Mouse (Mus musculus) lung, embryonic 16.5 days (tissue): Measurements from ENCODE around the gene Myg1. TPM values are rescaled to one million over a fixed set of nuclear protein-coding genes. Genes with fewer than 3 reads are reported as not detected.
A peak's percentile ranks its signal among the peaks of the same experiment; 100 is the strongest.

Experiments used
- ATAC-seq: fragments of 200-750 bp; cut with Nextera tagmentation; 2 replicates; pipeline ENCODE4 v1.8.0; 2017; ENCODE audit warnings: low read depth, mild to moderate bottlenecking, moderate library complexity
- H3K27ac ChIP-seq: fragments of 300-500 bp; sonication (generic); 2 replicates; pipeline ENCODE4 v1.5.1; 2014; ENCODE audit warnings: mild to moderate bottlenecking, control low read depth, low read length
- H3K27me3 ChIP-seq: fragments of 300-500 bp; sonication (generic); 2 replicates; pipeline ENCODE4 v1.6.1; 2014; ENCODE audit warnings: low read depth, low read length, mixed read lengths; ENCODE audit not compliant: control insufficient read depth, insufficient read depth
- H3K36me3 ChIP-seq: fragments of 300-500 bp; sonication (generic); 2 replicates; pipeline ENCODE4 v1.6.1; 2014; ENCODE audit warnings: low read length; ENCODE audit not compliant: control insufficient read depth, insufficient read depth
- H3K4me1 ChIP-seq: fragments of 300-500 bp; sonication (generic); replicated peaks from 2 replicates; pipeline ENCODE4 v1.6.1; 2014; ENCODE audit warnings: low read length, mixed read lengths; ENCODE audit not compliant: control insufficient read depth, insufficient read depth
- H3K4me2 ChIP-seq: fragments of 300-500 bp; sonication (generic); 2 replicates; pipeline ENCODE4 v1.6.1; 2014; ENCODE audit warnings: low read depth, low read length, control low read depth
- H3K4me3 ChIP-seq: fragments of 300-500 bp; sonication (generic); 2 replicates; pipeline ENCODE4 v1.5.1; 2014; ENCODE audit warnings: mild to moderate bottlenecking, low read length, control low read depth
- H3K9ac ChIP-seq: fragments of 300-500 bp; sonication (generic); 2 replicates; pipeline ENCODE4 v1.6.1; 2014; ENCODE audit warnings: low read length, control low read depth
- H3K9me3 ChIP-seq: fragments of 300-500 bp; sonication (generic); 2 replicates; pipeline ENCODE4 v1.6.1; 2016; ENCODE audit warnings: low read length; ENCODE audit not compliant: control insufficient read depth
- WGBS: fragments of 180-500 bp; shearing (Covaris S2); extraction: QIAGEN DNeasy Blood & Tissue Kit; methylation state at CpG from one replicate; pipeline ENCODE4 v1.1.7; 2014; 5-methylcytosine and 5-hydroxymethylcytosine counted together
- polyA plus RNA-seq: library from polyadenylated mRNA; unstranded; fragments of >200 nt; fragmentation: Nextera tagmentation; extraction: Ambion mirVana; gene quantifications from 2 replicates; pipeline ENCODE4 v1.2.1, GENCODE M21; 2015

The Myg1 gene
- 98.3 and 101 TPM in 2 replicates for polyA plus RNA-seq

DNA sequence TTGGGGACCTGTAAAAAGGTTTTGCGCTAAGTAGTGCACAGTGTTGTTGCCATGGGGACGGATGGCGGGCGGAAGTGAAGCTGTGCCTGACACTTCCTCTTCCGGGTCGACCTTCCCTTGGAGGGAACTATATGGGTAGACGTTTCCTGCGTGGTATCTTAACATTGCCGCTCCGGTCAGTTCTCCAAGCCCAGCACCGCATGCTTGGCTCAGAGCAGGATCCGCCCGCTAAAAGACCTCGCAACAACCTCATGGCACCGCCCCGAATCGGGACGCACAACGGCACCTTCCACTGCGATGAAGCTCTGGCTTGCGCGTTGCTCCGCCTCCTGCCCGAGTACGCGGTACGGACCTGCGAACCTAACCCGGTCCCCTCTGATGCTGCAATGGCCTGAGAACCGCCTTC is at the start of gene Myg1:
Gene Myg1 (plus strand): TSS at position 100 of the 406 bp plus-strand sequence.
- Histone ChIP-seq H3K9me3 (no peaks in the 10 kb centered on the region), H3K4me1 (peaks cover 21% of the 10 kb centered on the region), H3K4me3 (peak within 1 kb of the TSS; percentile 76), H3K4me2 (peak within 1 kb of the TSS; percentile 70), H3K27me3 (no peaks in the 10 kb centered on the region), H3K27ac (peak within 1 kb of the TSS; percentile 81), H3K36me3 (peaks cover 31% of the 10 kb centered on the region), H3K9ac (peak within 1 kb of the TSS; percentile 76)
- peak; percentile 94 for ATAC-seq
- WGBS: under 1% methylated on average over 30 of the region's 30 CpGs

DNA sequence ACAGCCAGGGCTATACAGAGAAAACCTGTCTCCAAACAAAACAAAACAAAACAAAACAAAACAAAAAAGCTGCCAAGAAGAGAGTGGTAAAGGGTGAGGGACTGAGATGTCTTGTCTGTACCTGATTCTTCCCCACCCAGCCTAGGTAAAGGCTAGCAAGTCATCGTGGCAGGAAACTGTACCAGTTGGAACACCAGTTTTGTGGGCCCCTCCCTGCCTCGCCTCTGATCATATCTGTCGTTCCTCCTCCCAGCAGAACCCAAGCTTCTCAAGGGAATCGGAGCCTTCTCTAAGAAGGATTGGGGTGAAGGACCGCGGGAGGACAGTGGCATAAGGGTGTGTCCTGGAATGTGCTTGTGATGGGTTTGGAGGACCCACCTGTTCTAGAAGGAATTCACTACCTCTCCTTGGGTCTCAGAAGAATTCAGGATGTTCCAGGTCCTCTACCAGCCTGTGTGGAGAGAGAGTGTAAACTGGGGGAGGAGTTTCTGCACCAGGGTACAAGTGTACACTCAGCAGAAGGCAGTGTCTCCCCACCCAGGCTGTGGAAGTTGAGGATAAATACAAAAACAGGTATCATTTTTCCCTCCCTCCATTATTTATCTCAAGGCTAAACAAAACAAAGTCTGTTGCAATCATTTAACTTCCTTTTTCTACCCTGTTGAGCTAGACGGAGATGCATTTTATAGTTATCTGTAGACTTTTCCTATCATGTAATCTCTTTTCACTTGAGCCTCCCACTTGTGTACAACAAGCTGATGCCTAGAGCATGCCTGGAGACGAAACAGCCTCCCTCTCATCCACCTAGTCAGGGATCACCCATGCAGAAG is 48.8 kb upstream of the Myg1 start:
- peaks cover 15% of the 10 kb centered on the region for H3K4me1 ChIP-seq
- WGBS: 73% methylated on average over 8 of the region's 8 CpGs
- H3K27ac ChIP-seq: no peak overlapping the region
- peaks cover 5% of the 10 kb centered on the region for H3K36me3 ChIP-seq
- no peaks in the 10 kb centered on the region for H3K9me3 ChIP-seq
- H3K9ac ChIP-seq: no peak overlapping the region
- H3K4me3 ChIP-seq: no peak overlapping the region
- no peak overlapping the region for H3K4me2 ChIP-seq
- ATAC-seq: no peak
- no peaks in the 10 kb centered on the region for H3K27me3 ChIP-seq

DNA sequence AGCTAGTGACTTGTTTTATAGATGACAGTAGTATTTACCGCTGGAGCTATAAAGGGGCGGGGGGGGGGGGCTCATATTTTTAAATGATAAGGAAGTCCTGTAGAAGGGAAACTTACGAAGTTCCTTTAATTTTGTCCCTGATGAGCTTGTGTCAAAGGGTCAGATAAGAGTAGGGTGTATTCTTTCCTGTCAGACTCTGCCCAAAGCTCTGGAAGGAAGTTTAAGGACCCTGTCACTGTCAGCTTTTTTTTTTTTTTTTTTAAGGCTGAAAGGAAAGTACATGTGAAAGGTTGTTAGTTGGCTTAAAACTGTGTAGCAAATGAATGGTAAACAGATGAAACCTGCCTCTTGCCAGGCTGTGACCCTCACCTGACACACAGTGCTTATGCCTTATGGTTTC is 47.9 kb upstream of the Myg1 start:
- no peak overlapping the region for H3K4me3 ChIP-seq
- H3K27me3 ChIP-seq: no peaks in the 10 kb centered on the region
- no peak for ATAC-seq
- no peak overlapping the region for H3K4me2 ChIP-seq
- H3K36me3 ChIP-seq: peaks cover 5% of the 10 kb centered on the region
- no peak overlapping the region for H3K9ac ChIP-seq
- H3K4me1 ChIP-seq: peaks cover 15% of the 10 kb centered on the region
- WGBS: 67% methylated on average over 3 of the region's 3 CpGs
- no peak overlapping the region for H3K27ac ChIP-seq
- H3K9me3 ChIP-seq: no peaks in the 10 kb centered on the region

DNA sequence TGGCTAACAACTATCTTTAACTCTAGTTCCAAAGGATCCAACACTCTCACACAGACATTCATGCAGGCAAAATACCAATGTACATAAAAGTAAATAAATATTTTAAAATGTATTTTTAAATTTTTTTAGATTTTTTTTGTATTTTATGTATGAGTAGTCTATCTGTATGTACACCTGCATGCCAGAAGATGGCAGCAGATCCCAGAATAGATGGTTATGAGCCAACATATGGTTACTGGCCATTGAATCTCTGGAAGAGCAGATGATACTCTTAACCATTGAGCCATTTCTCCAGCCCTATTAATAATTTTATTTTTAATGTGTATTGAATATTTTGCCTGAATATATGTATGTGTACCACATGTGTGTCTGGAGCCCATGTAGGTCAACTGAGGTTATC is 44.1 kb upstream of the Myg1 start:
- ATAC-seq: peak; percentile 44; the same call in 1 of the 2 replicates
- no peak overlapping the region for H3K9ac ChIP-seq

DNA sequence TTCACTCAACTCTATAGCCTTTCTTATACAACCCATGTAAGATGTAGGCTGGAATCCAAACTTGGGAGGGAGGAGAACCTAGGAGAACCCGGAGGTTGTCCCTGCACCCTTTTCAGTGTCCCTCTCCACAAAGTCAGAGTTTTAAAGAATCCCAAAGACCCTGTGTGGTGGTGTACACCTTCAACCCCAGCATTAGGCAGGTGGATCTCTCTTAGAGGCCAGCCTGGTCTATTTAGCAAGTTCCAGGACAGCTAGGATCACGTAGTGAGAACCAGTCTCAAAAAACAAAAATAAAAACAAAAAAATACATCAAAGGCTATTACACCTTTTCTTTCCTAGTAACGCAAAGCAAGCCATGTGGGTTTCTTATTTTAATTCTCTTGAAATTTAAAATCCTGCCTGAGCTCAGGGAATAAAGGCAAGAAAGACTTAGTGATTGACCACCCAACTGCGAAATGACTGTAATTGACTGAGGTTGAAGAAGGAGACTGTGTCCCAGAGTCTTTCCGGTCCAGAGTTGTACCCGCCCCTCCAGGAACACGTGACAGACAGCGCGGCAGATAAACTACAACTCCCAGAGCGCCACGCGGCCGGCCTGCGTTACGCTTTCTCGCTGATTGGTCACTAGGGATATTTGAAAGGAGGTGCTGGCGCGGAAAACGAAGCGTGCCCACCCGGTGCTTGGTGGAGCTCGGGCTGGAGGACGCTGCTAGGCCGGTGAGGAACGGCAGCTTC is 35.7 kb upstream of the Myg1 start, which contains the start of gene Espl1:
Gene Espl1 (plus strand): TSS at position 634 of the 735 bp plus-strand sequence.
- H3K4me2 ChIP-seq: peak within 1 kb of the TSS; percentile 89
- ATAC-seq: peak; percentile 100
- H3K9ac ChIP-seq: peak within 1 kb of the TSS; percentile 78
- H3K4me1 ChIP-seq: peaks cover 5% of the 10 kb centered on the region; the same call in 1 of the 2 replicates
- H3K27me3 ChIP-seq: no peaks in the 10 kb centered on the region
- peak within 1 kb of the TSS; percentile 36; the same call in 1 of the 2 replicates for H3K27ac ChIP-seq
- H3K9me3 ChIP-seq: no peaks in the 10 kb centered on the region
- H3K36me3 ChIP-seq: peaks cover 15% of the 10 kb centered on the region
- peak within 1 kb of the TSS; percentile 79 for H3K4me3 ChIP-seq
- WGBS: 6% methylated on average over 25 of the region's 25 CpGs

More for the DNA sequence above, 44.1 kb upstream of the Myg1 start:
- Histone ChIP-seq H3K27me3 (no peaks in the 10 kb centered on the region), H3K36me3 (no peaks in the 10 kb centered on the region), H3K27ac (no peak overlapping the region), H3K4me2 (no peak overlapping the region), H3K4me3 (no peak overlapping the region), H3K9me3 (no peaks in the 10 kb centered on the region), H3K4me1 (0 out of 2 replicates have a peak, but pooled peaks cover 2% of the 10 kb centered on the region)

DNA sequence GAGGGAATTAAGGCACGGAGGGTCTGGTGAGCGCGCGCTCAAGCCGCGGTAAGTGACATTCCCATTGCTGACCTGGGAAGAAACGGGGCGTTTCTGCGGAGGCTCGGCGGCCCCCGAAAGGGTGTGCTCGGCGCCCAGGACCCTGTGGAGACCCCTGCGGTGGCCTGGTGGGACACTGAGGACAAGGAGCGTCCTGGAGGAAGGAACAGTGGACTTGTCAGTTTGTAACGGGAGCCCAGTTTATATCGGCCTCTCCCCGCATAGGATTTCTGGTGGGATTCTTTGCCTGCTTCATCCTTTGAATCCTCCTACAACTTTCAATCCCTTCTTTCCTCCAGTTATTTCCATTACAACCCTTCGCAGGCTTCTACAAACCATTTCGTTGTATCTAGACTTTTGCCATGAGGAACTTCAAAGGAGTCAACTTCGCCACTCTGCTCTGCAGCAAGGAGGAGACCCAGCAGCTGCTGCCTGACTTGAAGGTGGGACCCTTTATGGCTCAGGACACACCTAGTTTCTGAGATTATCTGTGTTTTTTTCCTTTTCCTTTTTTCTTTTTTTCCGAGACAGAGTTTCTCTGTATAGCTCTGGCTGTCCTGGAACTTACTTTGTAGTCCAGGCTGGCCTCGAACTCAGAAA is 35.0 kb upstream of the Myg1 start:
- Histone ChIP-seq H3K9me3 (no peaks in the 10 kb centered on the region), H3K4me2 (peak overlapping the region; percentile 89), H3K27ac (peak overlapping the region; percentile 36; the same call in 1 of the 2 replicates), H3K4me1 (peaks cover 5% of the 10 kb centered on the region; the same call in 1 of the 2 replicates), H3K4me3 (peak overlapping the region; percentile 79), H3K36me3 (peaks cover 20% of the 10 kb centered on the region), H3K27me3 (no peaks in the 10 kb centered on the region), H3K9ac (peak overlapping the region; percentile 78)
- peak; percentile 50 for ATAC-seq
- 3% methylated on average over 24 of the region's 24 CpGs for WGBS

DNA sequence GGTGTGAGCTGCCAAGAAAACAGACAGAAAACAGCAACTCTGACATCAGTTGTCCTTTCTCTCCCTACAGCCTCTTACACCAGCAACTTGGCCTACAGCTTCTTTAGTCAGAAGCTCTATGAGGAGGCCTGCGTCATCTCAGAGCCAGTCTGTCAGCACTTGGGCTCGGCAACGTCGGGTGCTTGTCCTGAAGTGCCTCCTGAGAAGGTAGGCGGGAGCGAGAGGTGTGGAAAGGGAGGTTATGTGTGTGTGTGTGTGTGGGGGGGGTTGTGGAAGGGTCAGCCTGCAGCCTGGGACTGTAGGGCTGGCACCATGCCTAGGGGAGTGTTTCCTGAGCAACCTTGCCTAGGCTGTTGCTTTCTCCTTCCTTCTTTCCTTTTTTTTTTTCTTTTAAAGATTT is 29.0 kb upstream of the Myg1 start:
- H3K4me1 ChIP-seq: no peaks in the 10 kb centered on the region
- no peak overlapping the region for H3K4me3 ChIP-seq
- 59% methylated on average over 6 of the region's 6 CpGs for WGBS
- peak; percentile 91 for ATAC-seq
- H3K9ac ChIP-seq: no peak overlapping the region
- no peaks in the 10 kb centered on the region for H3K9me3 ChIP-seq
- H3K4me2 ChIP-seq: no peak overlapping the region
- no peak overlapping the region for H3K27ac ChIP-seq
- H3K27me3 ChIP-seq: no peaks in the 10 kb centered on the region
- H3K36me3 ChIP-seq: peaks cover 49% of the 10 kb centered on the region

DNA sequence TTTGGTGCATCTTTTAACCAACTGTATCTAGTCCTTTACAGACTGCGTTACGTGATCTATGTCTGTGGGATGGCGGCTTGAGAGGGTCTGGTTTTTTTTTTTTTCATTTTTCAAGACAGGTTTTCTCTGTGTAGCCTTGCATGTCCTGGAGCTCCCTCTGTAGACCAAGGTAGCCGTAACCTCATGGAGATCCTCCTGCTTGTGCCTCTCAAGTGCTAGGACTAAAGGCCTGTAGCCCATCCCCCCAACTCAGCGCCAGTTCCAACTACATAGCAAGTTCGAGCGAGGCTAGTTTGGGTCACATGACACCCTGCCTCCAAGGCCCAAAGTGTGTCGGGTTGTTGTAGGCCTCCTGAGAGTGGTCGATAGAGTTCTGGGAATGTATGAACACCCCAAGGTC is 22.8 kb upstream of the Myg1 start:
- no peak overlapping the region for H3K4me2 ChIP-seq
- H3K27ac ChIP-seq: no peak overlapping the region
- no peak for ATAC-seq
- no peaks in the 10 kb centered on the region for H3K27me3 ChIP-seq
- H3K36me3 ChIP-seq: peaks cover 42% of the 10 kb centered on the region
- no peaks in the 10 kb centered on the region for H3K4me1 ChIP-seq
- no peaks in the 10 kb centered on the region for H3K9me3 ChIP-seq
- WGBS: 80% methylated on average over 9 of the region's 9 CpGs
- no peak overlapping the region for H3K4me3 ChIP-seq
- no peak overlapping the region for H3K9ac ChIP-seq
